Mouse (Mus musculus): ENCODE measurements around the gene Mcrip1. TPM values are rescaled to one million over a fixed set of nuclear protein-coding genes. Genes with fewer than 3 reads are reported as not detected.

Mcrip1 gene
- polyA plus RNA-seq, 1 experiment from 2014 or later: 129 TPM

DNA sequence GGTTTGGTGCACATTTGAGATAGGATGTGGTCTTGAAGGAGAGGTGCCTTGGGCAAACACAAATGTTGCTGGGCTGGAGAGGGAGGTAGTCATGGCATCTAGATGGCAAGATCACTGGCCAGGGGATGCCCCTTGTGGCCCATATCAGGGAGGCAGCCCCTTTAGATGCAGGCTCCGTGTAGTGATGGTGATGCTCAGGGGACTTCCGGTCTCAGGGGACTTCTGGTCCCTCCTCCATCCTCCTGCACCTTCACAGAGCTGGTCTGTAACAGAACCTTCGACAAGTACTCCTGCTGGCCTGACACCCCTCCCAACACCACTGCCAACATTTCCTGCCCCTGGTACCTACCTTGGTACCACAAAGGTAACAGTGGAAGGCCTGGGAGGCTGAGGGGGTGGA lies 13.7 kb downstream of the Mcrip1 start:
- Histone ChIP-seq H3K4me2 (ENCODE audit: low read depth, low read length) (no peak overlapping the region), H3K9me3 (ENCODE audit: control insufficient read depth, low read length) (no peaks in the 10 kb centered on the region), H3K36me3 (ENCODE audit: control insufficient read depth, insufficient read depth, low read length) (no peaks in the 10 kb centered on the region), H3K27me3 (replicated peaks; ENCODE audit: control insufficient read depth, insufficient read depth, low read length) (peaks cover 20% of the 10 kb centered on the region), H3K4me3 (ENCODE audit: low read length) (no peak overlapping the region), H3K4me1 (ENCODE audit: control insufficient read depth, insufficient read depth, low read length) (peaks cover 26% of the 10 kb centered on the region), H3K9ac (ENCODE audit: low read depth, low read length) (no peak overlapping the region), H3K27ac (ENCODE audit: low read length) (no peak overlapping the region)
- WGBS: 77% methylated on average over 3 of the region's 3 CpGs
- no peak for ATAC-seq

DNA sequence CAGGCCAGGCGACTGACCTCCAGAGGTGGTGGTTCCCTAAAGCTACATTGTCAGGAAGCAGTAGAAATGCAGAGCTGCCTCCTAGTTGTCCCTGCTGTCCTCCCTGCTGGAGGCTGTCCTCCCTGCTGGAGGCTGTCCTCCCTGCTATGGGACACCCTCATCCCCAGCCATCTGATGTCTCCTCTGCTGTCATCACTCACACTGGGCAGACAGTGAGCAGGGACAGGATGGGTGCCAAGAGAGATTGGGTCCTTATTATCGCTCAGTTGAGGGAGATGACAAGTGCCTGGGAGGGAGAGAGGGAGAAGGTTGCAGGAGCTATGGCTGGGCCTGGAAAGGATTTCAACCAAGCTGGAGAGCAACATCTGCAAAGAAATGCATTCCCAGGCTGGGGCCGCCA lies 14.4 kb downstream of the Mcrip1 start:
- WGBS: 75% methylated on average over 3 of the region's 3 CpGs
- Histone ChIP-seq H3K9me3 (ENCODE audit: control insufficient read depth, low read length) (no peaks in the 10 kb centered on the region), H3K4me3 (ENCODE audit: low read length) (no peak overlapping the region), H3K36me3 (ENCODE audit: control insufficient read depth, insufficient read depth, low read length) (no peaks in the 10 kb centered on the region), H3K27ac (ENCODE audit: low read length) (no peak overlapping the region), H3K4me2 (ENCODE audit: low read depth, low read length) (no peak overlapping the region), H3K27me3 (replicated peaks; ENCODE audit: control insufficient read depth, insufficient read depth, low read length) (peaks cover 26% of the 10 kb centered on the region), H3K4me1 (ENCODE audit: control insufficient read depth, insufficient read depth, low read length) (peaks cover 27% of the 10 kb centered on the region), H3K9ac (ENCODE audit: low read depth, low read length) (no peak overlapping the region)
- ATAC-seq: no peak

- peaks cover 37% of the 10 kb centered on the region for H3K27me3 ChIP-seq (replicated peaks; ENCODE audit: control insufficient read depth, insufficient read depth, low read length)
- H3K9ac ChIP-seq (ENCODE audit: low read depth, low read length): no peak overlapping the region
- no peaks in the 10 kb centered on the region for H3K36me3 ChIP-seq (ENCODE audit: control insufficient read depth, insufficient read depth, low read length)
- H3K4me1 ChIP-seq (ENCODE audit: control insufficient read depth, insufficient read depth, low read length): peaks cover 17% of the 10 kb centered on the region
- H3K4me3 ChIP-seq (ENCODE audit: low read length): no peak overlapping the region
- no peak overlapping the region for H3K27ac ChIP-seq (ENCODE audit: low read length)
- no peak overlapping the region for H3K4me2 ChIP-seq (ENCODE audit: low read depth, low read length)
- no peaks in the 10 kb centered on the region for H3K9me3 ChIP-seq (ENCODE audit: control insufficient read depth, low read length)
- no peak for ATAC-seq
- WGBS: 83% methylated on average over 8 of the region's 8 CpGs
Observed at GRCm38 (mm10) chr11:120534093-120534492, 15.4 kb downstream of the Mcrip1 start.

GRCm38 (mm10) chr11:120531646-120532045 lies 17.9 kb downstream of the Mcrip1 start:
- Histone ChIP-seq H3K36me3 (ENCODE audit: control insufficient read depth, insufficient read depth, low read length) (no peaks in the 10 kb centered on the region), H3K9ac (ENCODE audit: low read depth, low read length) (no peak overlapping the region), H3K4me3 (ENCODE audit: low read length) (no peak overlapping the region), H3K9me3 (ENCODE audit: control insufficient read depth, low read length) (no peaks in the 10 kb centered on the region), H3K4me2 (ENCODE audit: low read depth, low read length) (no peak overlapping the region), H3K27ac (ENCODE audit: low read length) (no peak overlapping the region), H3K27me3 (replicated peaks; ENCODE audit: control insufficient read depth, insufficient read depth, low read length) (peaks cover 44% of the 10 kb centered on the region), H3K4me1 (ENCODE audit: control insufficient read depth, insufficient read depth, low read length) (peaks cover 9% of the 10 kb centered on the region)
- no peak for ATAC-seq
- WGBS: 31% methylated on average over 9 of the region's 9 CpGs

DNA sequence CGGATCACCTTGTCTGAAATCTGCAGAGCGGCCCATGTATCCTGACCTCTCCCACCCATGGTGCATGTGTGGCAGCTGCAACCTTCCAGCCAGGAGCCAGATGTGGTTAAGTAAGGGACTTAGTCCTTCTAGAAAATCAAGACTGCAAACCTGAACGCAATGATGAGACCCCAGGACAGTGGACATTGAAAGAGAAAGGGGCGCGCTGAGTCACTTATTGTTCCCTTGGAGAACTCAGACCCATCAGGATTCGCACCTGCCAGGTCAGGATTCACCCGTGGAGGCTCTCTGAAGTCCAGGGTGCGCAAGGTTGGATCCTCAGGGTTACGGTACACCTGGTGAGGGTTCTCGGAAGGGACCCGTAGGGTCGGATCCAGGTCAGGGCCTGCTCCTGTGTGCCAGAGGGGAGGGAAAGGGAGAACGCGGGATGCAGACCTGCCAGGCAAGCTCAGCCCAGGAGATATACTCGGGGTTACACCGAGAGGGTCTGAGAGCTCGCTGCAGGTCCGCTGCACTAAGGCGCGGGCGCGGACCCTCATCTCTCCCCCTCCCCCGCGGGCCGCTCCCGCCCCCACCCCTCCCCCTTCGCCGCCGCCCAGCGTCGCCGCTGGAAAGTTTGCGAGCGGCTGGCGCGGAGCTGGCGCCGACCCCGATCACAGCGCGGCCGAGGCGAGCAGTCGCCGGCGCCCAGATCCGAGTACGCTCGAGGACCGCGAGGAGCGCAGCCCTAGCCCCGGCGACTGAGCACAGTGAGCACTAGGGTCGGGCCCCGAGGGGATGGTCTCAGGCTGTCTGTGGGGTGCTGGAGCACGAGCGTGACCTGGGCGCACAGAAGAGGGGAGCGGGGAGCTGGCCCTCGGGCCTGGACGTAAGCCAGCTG lies 19.2 kb downstream of the Mcrip1 start, which contains the start of gene Gcgr:
Gene Gcgr (plus strand): TSS at position 615 of the 880 bp plus-strand sequence.
- peak within 1 kb of the TSS; percentile 50 for H3K4me3 ChIP-seq (ENCODE audit: low read length)
- no peak within 1 kb of the TSS for H3K27ac ChIP-seq (ENCODE audit: low read length)
- no peaks in the 10 kb centered on the region for H3K36me3 ChIP-seq (ENCODE audit: control insufficient read depth, insufficient read depth, low read length)
- peak within 1 kb of the TSS; percentile 86 for H3K4me2 ChIP-seq (ENCODE audit: low read depth, low read length)
- no peaks in the 10 kb centered on the region for H3K9me3 ChIP-seq (ENCODE audit: control insufficient read depth, low read length)
- peak within 1 kb of the TSS; percentile 69 for H3K9ac ChIP-seq (ENCODE audit: low read depth, low read length)
- H3K27me3 ChIP-seq (replicated peaks; ENCODE audit: control insufficient read depth, insufficient read depth, low read length): peaks cover 44% of the 10 kb centered on the region
- H3K4me1 ChIP-seq (ENCODE audit: control insufficient read depth, insufficient read depth, low read length): peaks cover 9% of the 10 kb centered on the region
- 9% methylated on average over 53 of the region's 62 CpGs for WGBS
- ATAC-seq: peak; percentile 56

GRCm38 (mm10) chr11:120528903-120529302 lies 20.6 kb downstream of the Mcrip1 start:
- no peak overlapping the region for H3K27ac ChIP-seq (ENCODE audit: low read length)
- 66% methylated on average over 4 of the region's 4 CpGs for WGBS
- H3K4me3 ChIP-seq (ENCODE audit: low read length): no peak overlapping the region
- ATAC-seq: no peak
- H3K36me3 ChIP-seq (ENCODE audit: control insufficient read depth, insufficient read depth, low read length): no peaks in the 10 kb centered on the region
- H3K9me3 ChIP-seq (ENCODE audit: control insufficient read depth, low read length): no peaks in the 10 kb centered on the region
- H3K9ac ChIP-seq (ENCODE audit: low read depth, low read length): no peak overlapping the region
- peaks cover 44% of the 10 kb centered on the region for H3K27me3 ChIP-seq (replicated peaks; ENCODE audit: control insufficient read depth, insufficient read depth, low read length)
- peaks cover 9% of the 10 kb centered on the region for H3K4me1 ChIP-seq (ENCODE audit: control insufficient read depth, insufficient read depth, low read length)
- no peak overlapping the region for H3K4me2 ChIP-seq (ENCODE audit: low read depth, low read length)

DNA sequence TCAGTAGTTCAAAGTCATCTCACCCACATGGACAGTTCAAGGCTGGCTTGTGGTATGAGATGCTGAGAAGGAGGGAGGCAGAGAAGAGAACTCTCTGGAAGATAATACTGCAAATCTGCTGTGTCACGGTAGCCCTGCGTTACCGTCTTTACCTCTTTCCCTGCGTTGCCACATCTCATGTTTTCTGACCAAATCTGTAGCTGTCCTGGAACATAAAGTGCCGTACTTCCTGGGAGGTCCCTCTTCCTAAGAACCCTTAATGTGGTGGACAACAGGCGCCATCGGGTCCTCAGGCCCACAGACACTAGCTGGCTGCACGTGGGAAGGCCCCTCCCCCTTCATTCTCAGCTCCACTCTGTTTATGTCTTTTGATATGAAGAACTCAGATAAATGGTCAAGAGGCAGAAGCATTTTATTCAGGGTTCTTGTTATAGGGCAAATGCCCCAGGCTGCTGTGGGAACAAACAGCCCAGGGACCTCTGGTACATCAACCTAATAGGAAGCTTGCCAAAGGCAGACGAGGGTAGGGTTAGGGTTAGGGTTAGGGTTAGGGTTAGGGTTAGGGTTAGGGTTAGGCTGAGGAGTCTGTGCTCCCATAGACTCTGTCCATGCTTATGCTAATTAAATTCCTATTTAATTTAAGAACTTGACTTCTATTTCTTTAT lies 21.7 kb downstream of the Mcrip1 start:
- no peaks in the 10 kb centered on the region for H3K36me3 ChIP-seq (ENCODE audit: control insufficient read depth, insufficient read depth, low read length)
- no peak for ATAC-seq
- H3K27ac ChIP-seq (ENCODE audit: low read length): no peak overlapping the region
- H3K4me2 ChIP-seq (ENCODE audit: low read depth, low read length): no peak overlapping the region
- H3K9ac ChIP-seq (ENCODE audit: low read depth, low read length): no peak overlapping the region
- H3K9me3 ChIP-seq (ENCODE audit: control insufficient read depth, low read length): no peaks in the 10 kb centered on the region
- H3K27me3 ChIP-seq (replicated peaks; ENCODE audit: control insufficient read depth, insufficient read depth, low read length): peaks cover 38% of the 10 kb centered on the region
- 71% methylated on average over 9 of the region's 9 CpGs for WGBS
- H3K4me3 ChIP-seq (ENCODE audit: low read length): no peak overlapping the region
- peaks cover 9% of the 10 kb centered on the region for H3K4me1 ChIP-seq (ENCODE audit: control insufficient read depth, insufficient read depth, low read length)

DNA sequence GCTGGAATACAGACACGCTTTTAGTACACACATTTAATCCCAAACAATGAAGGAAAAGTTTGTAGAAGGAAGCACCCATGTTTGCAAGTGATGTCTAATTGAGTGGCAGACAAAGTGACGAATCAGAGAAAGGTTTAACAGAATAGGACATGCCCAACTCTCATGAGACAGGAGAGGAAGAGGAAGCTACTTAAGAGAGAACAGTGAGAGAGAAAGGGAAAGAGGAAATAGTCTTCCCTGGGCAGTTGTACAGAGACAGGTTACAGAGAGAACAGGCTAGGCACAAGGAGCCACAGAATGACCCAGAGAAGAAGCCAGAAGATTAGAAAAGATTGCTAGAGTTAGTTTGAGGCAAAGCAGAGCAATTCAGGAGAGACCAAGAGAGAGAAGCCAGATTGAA lies 23.6 kb downstream of the Mcrip1 start:
- no peak for ATAC-seq
- H3K4me3 ChIP-seq (ENCODE audit: low read length): no peak overlapping the region
- H3K9ac ChIP-seq (ENCODE audit: low read depth, low read length): no peak overlapping the region
- peaks cover 25% of the 10 kb centered on the region for H3K27me3 ChIP-seq (replicated peaks; ENCODE audit: control insufficient read depth, insufficient read depth, low read length)
- no peak overlapping the region for H3K27ac ChIP-seq (ENCODE audit: low read length)
- WGBS: 80% methylated on average over 2 of the region's 2 CpGs
- peaks cover 6% of the 10 kb centered on the region for H3K4me1 ChIP-seq (ENCODE audit: control insufficient read depth, insufficient read depth, low read length)
- no peaks in the 10 kb centered on the region for H3K36me3 ChIP-seq (ENCODE audit: control insufficient read depth, insufficient read depth, low read length)
- no peak overlapping the region for H3K4me2 ChIP-seq (ENCODE audit: low read depth, low read length)
- no peaks in the 10 kb centered on the region for H3K9me3 ChIP-seq (ENCODE audit: control insufficient read depth, low read length)

GRCm38 (mm10) chr11:120522581-120522980 lies 26.9 kb downstream of the Mcrip1 start:
- Histone ChIP-seq H3K27me3 (replicated peaks; ENCODE audit: control insufficient read depth, insufficient read depth, low read length) (no peaks in the 10 kb centered on the region), H3K4me3 (ENCODE audit: low read length) (no peak overlapping the region), H3K4me1 (ENCODE audit: control insufficient read depth, insufficient read depth, low read length) (peaks cover 7% of the 10 kb centered on the region), H3K36me3 (ENCODE audit: control insufficient read depth, insufficient read depth, low read length) (no peaks in the 10 kb centered on the region), H3K9me3 (ENCODE audit: control insufficient read depth, low read length) (no peaks in the 10 kb centered on the region), H3K27ac (ENCODE audit: low read length) (no peak overlapping the region), H3K9ac (ENCODE audit: low read depth, low read length) (no peak overlapping the region), H3K4me2 (ENCODE audit: low read depth, low read length) (no peak overlapping the region)
- no peak for ATAC-seq
- WGBS: 80% methylated on average over 8 of the region's 8 CpGs
